26 mouse cellular contexts compared by ENCODE assay signal in the genomic region with DNA sequence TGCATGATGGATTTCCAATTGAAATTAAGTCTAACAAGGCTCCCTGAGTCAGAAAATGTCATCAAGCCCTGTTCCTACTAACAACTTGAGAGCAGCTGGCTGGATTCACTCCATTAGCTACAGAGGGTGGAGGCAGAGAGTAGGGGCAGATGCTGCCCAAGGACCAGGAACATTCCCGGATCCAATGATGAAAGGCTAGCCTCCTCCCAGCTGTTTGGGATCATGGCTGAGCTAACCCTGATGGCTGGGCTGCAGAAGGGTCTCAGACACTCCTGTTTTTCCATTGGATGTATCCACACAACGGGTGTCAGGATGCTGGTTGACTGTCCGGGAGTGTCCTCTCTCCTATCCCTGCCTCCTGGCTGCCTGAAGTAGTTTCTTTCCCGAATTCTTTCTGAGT.
DNase-seq lines count a peak whose midpoint lies in the region; ATAC-seq and TF ChIP-seq lines count a peak whose summit lies in the region.
"Had no signal": no experiment of that assay in that cellular context is flagged by ENCODE, and none has a peak within 500 bp of the region (broad histone marks: within the 10 kb centered on the region; RNA-seq: fewer than 3 reads in every experiment).

No protein-coding gene starts in this region.

- peak; percentile 46 for DNase-seq in embryonic facial prominence, embryonic 14.5 days (ENCODE audit: low spot score)
- DNase-seq in embryonic facial prominence, embryonic 10.5 days (ENCODE audit: low spot score) = no peak
- DNase-seq in kidney, postnatal 10 days = no peak
- peak; percentile 38 for DNase-seq in kidney, postnatal 0 days (ENCODE audit: low spot score)
- no peak for DNase-seq in kidney, postnatal 14 days
- DNase-seq: adrenal gland, adult 8-10 months; adrenal gland, postnatal 25 days; cerebellum, adult 11-12 months; cerebellum, adult 8-10 months; cerebellum, postnatal 10 days; cerebellum, postnatal 36 days; embryo, embryonic 11 days; gastrocnemius, postnatal 25 days; heart, adult 18-20 months; heart, postnatal 10 days; heart, postnatal 36 days had no signal

- no peaks in the 10 kb centered on the region for H3K4me1 ChIP-seq in embryonic facial prominence, embryonic 14.5 days (ENCODE audit: control insufficient read depth, insufficient read depth, low read length)
- H3K4me1 ChIP-seq in embryonic facial prominence, embryonic 10.5 days = no peaks in the 10 kb centered on the region
- H3K4me1 ChIP-seq in kidney, embryonic 14.5 days (ENCODE audit: control insufficient read depth, insufficient read depth, low read length) = no peaks in the 10 kb centered on the region
- H3K4me1 ChIP-seq in kidney, postnatal 0 days (replicated peaks; ENCODE audit: insufficient read depth, low read length) = no peaks in the 10 kb centered on the region
- peaks cover 25% of the 10 kb centered on the region for H3K4me1 ChIP-seq in midbrain, embryonic 13.5 days (replicated peaks)
- peaks cover 24% of the 10 kb centered on the region for H3K4me1 ChIP-seq in midbrain, embryonic 16.5 days (ENCODE audit: control insufficient read depth, insufficient read depth, low read length)
- H3K4me1 ChIP-seq: embryonic facial prominence, embryonic 15.5 days; heart, embryonic 12.5 days; heart, embryonic 15.5 days; hindbrain, embryonic 10.5 days had no signal

- 62% methylated on average over 4 of the region's 4 CpGs for WGBS in embryonic facial prominence, embryonic 14.5 days
- WGBS in embryonic facial prominence, embryonic 10.5 days = 80% methylated on average over 4 of the region's 4 CpGs
- WGBS in kidney, embryonic 14.5 days = 35% methylated on average over 4 of the region's 4 CpGs
- 37% methylated on average over 4 of the region's 4 CpGs for WGBS in kidney, postnatal 0 days
- WGBS in midbrain, embryonic 13.5 days = 80% methylated on average over 4 of the region's 4 CpGs
- 69% methylated on average over 4 of the region's 4 CpGs for WGBS in midbrain, embryonic 16.5 days

- peaks cover 6% of the 10 kb centered on the region for H3K27me3 ChIP-seq in embryonic facial prominence, embryonic 14.5 days (replicated peaks; ENCODE audit: control insufficient read depth, insufficient read depth, low read length)
- peaks cover 8% of the 10 kb centered on the region; the same call in 1 of the 2 replicates for H3K27me3 ChIP-seq in embryonic facial prominence, embryonic 10.5 days (replicated peaks; ENCODE audit: low read depth, poor library complexity, severe bottlenecking)
- H3K27me3 ChIP-seq in kidney, embryonic 14.5 days (ENCODE audit: control insufficient read depth, insufficient read depth, low read length) = peaks cover 4% of the 10 kb centered on the region; the same call in 1 of the 2 replicates
- 0 out of 2 replicates have a peak, but pooled peaks cover 4% of the 10 kb centered on the region for H3K27me3 ChIP-seq in kidney, postnatal 0 days (ENCODE audit: insufficient read depth, low read length)
- no peaks in the 10 kb centered on the region for H3K27me3 ChIP-seq in midbrain, embryonic 13.5 days
- H3K27me3 ChIP-seq in midbrain, embryonic 16.5 days (ENCODE audit: control insufficient read depth, insufficient read depth, low read depth, low read length) = no peaks in the 10 kb centered on the region

- no peak overlapping the region for H3K4me3 ChIP-seq in embryonic facial prominence, embryonic 14.5 days (ENCODE audit: low read depth, low read length)
- H3K4me3 ChIP-seq in embryonic facial prominence, embryonic 10.5 days = no peak overlapping the region
- H3K4me3 ChIP-seq in kidney, embryonic 14.5 days (ENCODE audit: low read length) = no peak overlapping the region
- H3K4me3 ChIP-seq in kidney, postnatal 0 days (replicated peaks; ENCODE audit: low read depth, low read length) = no peak overlapping the region
- no peak overlapping the region for H3K4me3 ChIP-seq in midbrain, embryonic 13.5 days (replicated peaks)
- H3K4me3 ChIP-seq in midbrain, embryonic 16.5 days (ENCODE audit: low read depth, low read length) = no peak overlapping the region
- H3K4me3 ChIP-seq: embryonic facial prominence, embryonic 15.5 days; heart, embryonic 12.5 days; heart, embryonic 15.5 days; hindbrain, embryonic 10.5 days had no signal

- ATAC-seq in embryonic facial prominence, embryonic 14.5 days (ENCODE audit: low read depth) = peak; percentile 33; the same call in 1 of the 2 replicates
- ATAC-seq in kidney, embryonic 14.5 days (ENCODE audit: low FRiP score, low TSS enrichment) = peak; percentile 72; the same call in 1 of the 2 replicates
- ATAC-seq in kidney, postnatal 0 days (replicated peaks; ENCODE audit: low FRiP score, low read depth) = no peak
- ATAC-seq in midbrain, embryonic 13.5 days = no peak
- no peak for ATAC-seq in midbrain, embryonic 16.5 days
- ATAC-seq: activated CD4-positive, CD25-positive, alpha-beta regulatory T cell, adult 4 months; forebrain, embryonic 14.5 days; hindbrain, postnatal 0 days had no signal

- TF ChIP-seq CTCF in kidney, postnatal 0 days (IDR thresholded peaks at IDR 0.05; ENCODE audit: low read depth) = no peak

- no peak overlapping the region for H3K27ac ChIP-seq in embryonic facial prominence, embryonic 14.5 days (replicated peaks; ENCODE audit: low read depth, low read length)
- no peak overlapping the region for H3K27ac ChIP-seq in embryonic facial prominence, embryonic 10.5 days (replicated peaks)
- no peak overlapping the region for H3K27ac ChIP-seq in kidney, embryonic 14.5 days (ENCODE audit: low read depth, low read length)
- no peak overlapping the region for H3K27ac ChIP-seq in kidney, postnatal 0 days
- 0 out of 2 replicates have a peak overlapping the region, but pooled peaks have one; percentile 6 for H3K27ac ChIP-seq in midbrain, embryonic 13.5 days
- no peak overlapping the region for H3K27ac ChIP-seq in midbrain, embryonic 16.5 days (ENCODE audit: low read length)
- H3K27ac ChIP-seq: embryonic facial prominence, embryonic 15.5 days; heart, embryonic 15.5 days; hindbrain, embryonic 10.5 days; hindbrain, postnatal 0 days had no signal

- no peaks in the 10 kb centered on the region for H3K36me3 ChIP-seq in embryonic facial prominence, embryonic 14.5 days (ENCODE audit: control insufficient read depth, insufficient read depth, low read length)
- no peaks in the 10 kb centered on the region for H3K36me3 ChIP-seq in embryonic facial prominence, embryonic 10.5 days (replicated peaks)
- no peaks in the 10 kb centered on the region for H3K36me3 ChIP-seq in kidney, embryonic 14.5 days (ENCODE audit: control insufficient read depth, insufficient read depth, low read length)
- no peaks in the 10 kb centered on the region for H3K36me3 ChIP-seq in kidney, postnatal 0 days (ENCODE audit: insufficient read depth, low read length)
- no peaks in the 10 kb centered on the region for H3K36me3 ChIP-seq in midbrain, embryonic 13.5 days
- no peaks in the 10 kb centered on the region for H3K36me3 ChIP-seq in midbrain, embryonic 16.5 days (ENCODE audit: control insufficient read depth, insufficient read depth, low read length)
- H3K36me3 ChIP-seq: embryonic facial prominence, embryonic 15.5 days; heart, embryonic 12.5 days; heart, embryonic 15.5 days; hindbrain, embryonic 10.5 days had no signal

- no peaks in the 10 kb centered on the region for H3K9me3 ChIP-seq in embryonic facial prominence, embryonic 14.5 days (ENCODE audit: control insufficient read depth, low read length)
- no peaks in the 10 kb centered on the region for H3K9me3 ChIP-seq in embryonic facial prominence, embryonic 10.5 days
- no peaks in the 10 kb centered on the region for H3K9me3 ChIP-seq in kidney, embryonic 14.5 days (ENCODE audit: control insufficient read depth, low read length)
- H3K9me3 ChIP-seq in kidney, postnatal 0 days (replicated peaks; ENCODE audit: low read length) = no peaks in the 10 kb centered on the region
- no peaks in the 10 kb centered on the region for H3K9me3 ChIP-seq in midbrain, embryonic 13.5 days
- no peaks in the 10 kb centered on the region for H3K9me3 ChIP-seq in midbrain, embryonic 16.5 days (replicated peaks; ENCODE audit: control insufficient read depth, low read length, poor library complexity, severe bottlenecking)
- H3K9me3 ChIP-seq: embryonic facial prominence, embryonic 15.5 days; heart, embryonic 12.5 days; heart, embryonic 15.5 days; hindbrain, embryonic 10.5 days had no signal

- no peak overlapping the region for H3K9ac ChIP-seq in embryonic facial prominence, embryonic 14.5 days (ENCODE audit: low read depth, low read length)
- H3K9ac ChIP-seq in kidney, embryonic 14.5 days (ENCODE audit: low read depth, low read length) = no peak overlapping the region
- no peak overlapping the region for H3K9ac ChIP-seq in kidney, postnatal 0 days (ENCODE audit: low read depth, low read length)
- H3K9ac ChIP-seq in midbrain, embryonic 13.5 days (replicated peaks) = no peak overlapping the region
- H3K9ac ChIP-seq in midbrain, embryonic 16.5 days (ENCODE audit: low read depth, low read length) = no peak overlapping the region
- H3K9ac ChIP-seq: embryonic facial prominence, embryonic 15.5 days; heart, embryonic 12.5 days; heart, embryonic 15.5 days had no signal

- H3K4me2 ChIP-seq in embryonic facial prominence, embryonic 14.5 days (ENCODE audit: low read depth, low read length) = no peak overlapping the region
- no peak overlapping the region for H3K4me2 ChIP-seq in kidney, embryonic 14.5 days (replicated peaks; ENCODE audit: low read depth, low read length)
- no peak overlapping the region for H3K4me2 ChIP-seq in kidney, postnatal 0 days (ENCODE audit: low read length)
- no peak overlapping the region for H3K4me2 ChIP-seq in midbrain, embryonic 13.5 days (replicated peaks)
- no peak overlapping the region for H3K4me2 ChIP-seq in midbrain, embryonic 16.5 days (ENCODE audit: low read length)
- H3K4me2 ChIP-seq: embryonic facial prominence, embryonic 15.5 days; heart, embryonic 12.5 days; heart, embryonic 15.5 days had no signal

Comparison
In these comparisons a context has a peak if more than half of its experiments do, and no peak if none do; other contexts are left out.
1. ATAC-seq: peak in embryonic facial prominence, embryonic 14.5 days (single experiment) and kidney, embryonic 14.5 days (single experiment); none in kidney, postnatal 0 days (single experiment), midbrain, embryonic 13.5 days (single experiment) and midbrain, embryonic 16.5 days (single experiment).
2. DNase-seq: peak in embryonic facial prominence, embryonic 14.5 days (single experiment) and kidney, postnatal 0 days (single experiment); none in embryonic facial prominence, embryonic 10.5 days (single experiment), kidney, postnatal 10 days (single experiment) and kidney, postnatal 14 days (single experiment).